Mouse (Mus musculus): Measurements from ENCODE around the gene Sypl. TPM values are rescaled to one million over a fixed set of nuclear protein-coding genes. Genes with fewer than 3 reads are reported as not detected.

The Sypl gene
- polyA plus RNA-seq, 1 experiment from 2014 or later = 39.5 TPM

DNA sequence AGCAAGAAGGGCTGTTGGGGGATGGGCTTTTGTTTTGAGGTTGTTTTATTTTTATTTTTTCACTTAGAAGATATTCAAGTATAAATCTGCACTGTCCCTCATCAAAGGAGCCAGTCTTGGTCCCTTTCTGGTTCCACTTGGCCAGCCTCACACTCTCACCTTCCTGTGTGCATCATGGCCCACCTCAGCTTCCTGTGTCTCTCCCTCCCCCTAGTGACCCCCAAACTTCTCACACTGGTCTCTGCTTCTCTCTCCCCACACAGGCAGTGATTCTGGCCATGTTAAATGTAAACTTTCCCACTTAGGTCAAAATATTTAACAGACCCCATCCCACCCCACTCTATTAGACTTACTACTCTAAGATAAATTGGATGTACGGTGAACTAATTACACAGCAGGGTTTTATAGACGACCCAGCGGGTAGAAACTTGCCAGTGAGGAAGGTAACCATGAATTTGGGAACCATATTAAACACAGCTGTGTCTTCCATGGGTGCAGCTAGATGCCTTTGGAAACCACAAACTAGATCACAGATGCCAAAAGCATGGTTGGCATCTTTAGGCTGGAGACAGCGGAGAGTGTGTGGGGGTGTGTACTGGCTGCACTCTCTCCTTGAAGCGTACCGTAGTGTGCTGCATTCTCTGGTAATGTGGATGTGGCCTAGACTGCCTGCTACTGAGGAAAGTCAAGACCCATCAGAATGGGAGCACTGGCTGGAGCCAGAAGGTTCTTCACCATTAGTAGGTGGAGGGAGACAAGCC, 55.7 kb downstream of the Sypl start:
- Histone ChIP-seq H3K4me2 (no peak overlapping the region), H3K4me1 (replicated peaks) (no peaks in the 10 kb centered on the region; the same call in 1 of the 2 replicates), H3K9me3 (no peaks in the 10 kb centered on the region), H3K27ac (replicated peaks) (no peak overlapping the region), H3K27me3 (no peaks in the 10 kb centered on the region), H3K9ac (no peak overlapping the region), H3K4me3 (no peak overlapping the region), H3K36me3 (no peaks in the 10 kb centered on the region)
- WGBS = 87% methylated on average over 6 of the region's 6 CpGs
- no peak for ATAC-seq (ENCODE audit: low FRiP score, low read depth)

DNA sequence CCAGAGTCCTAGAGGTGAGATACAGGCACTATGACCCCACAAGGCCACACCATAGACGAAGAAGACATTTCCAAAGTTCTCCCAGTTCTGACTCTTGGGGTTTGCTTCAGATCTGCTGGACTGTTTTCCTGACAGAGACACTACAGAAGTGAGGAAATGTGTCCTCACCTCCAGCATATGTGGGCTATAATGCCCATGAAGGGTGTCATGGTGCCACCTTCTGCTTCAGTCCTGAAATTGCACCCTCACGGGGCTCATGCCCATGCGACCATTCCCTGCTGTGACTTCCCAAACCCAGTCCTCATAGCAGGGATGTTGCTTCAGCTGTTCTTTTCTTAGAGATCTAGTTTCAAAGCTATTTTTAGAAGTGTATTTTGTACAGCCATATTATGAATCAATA, 56.3 kb downstream of the Sypl start:
- no peak overlapping the region for H3K27ac ChIP-seq (replicated peaks)
- H3K36me3 ChIP-seq = no peaks in the 10 kb centered on the region
- no peak overlapping the region for H3K9ac ChIP-seq
- ATAC-seq (ENCODE audit: low FRiP score, low read depth) = 0 out of 2 replicates have a peak, but pooled peaks have one; percentile 23
- 41% methylated on average over 3 of the region's 3 CpGs for WGBS
- H3K4me2 ChIP-seq = no peak overlapping the region
- no peak overlapping the region for H3K4me3 ChIP-seq
- H3K27me3 ChIP-seq = no peaks in the 10 kb centered on the region
- H3K4me1 ChIP-seq (replicated peaks) = no peaks in the 10 kb centered on the region; the same call in 1 of the 2 replicates
- H3K9me3 ChIP-seq = no peaks in the 10 kb centered on the region

DNA sequence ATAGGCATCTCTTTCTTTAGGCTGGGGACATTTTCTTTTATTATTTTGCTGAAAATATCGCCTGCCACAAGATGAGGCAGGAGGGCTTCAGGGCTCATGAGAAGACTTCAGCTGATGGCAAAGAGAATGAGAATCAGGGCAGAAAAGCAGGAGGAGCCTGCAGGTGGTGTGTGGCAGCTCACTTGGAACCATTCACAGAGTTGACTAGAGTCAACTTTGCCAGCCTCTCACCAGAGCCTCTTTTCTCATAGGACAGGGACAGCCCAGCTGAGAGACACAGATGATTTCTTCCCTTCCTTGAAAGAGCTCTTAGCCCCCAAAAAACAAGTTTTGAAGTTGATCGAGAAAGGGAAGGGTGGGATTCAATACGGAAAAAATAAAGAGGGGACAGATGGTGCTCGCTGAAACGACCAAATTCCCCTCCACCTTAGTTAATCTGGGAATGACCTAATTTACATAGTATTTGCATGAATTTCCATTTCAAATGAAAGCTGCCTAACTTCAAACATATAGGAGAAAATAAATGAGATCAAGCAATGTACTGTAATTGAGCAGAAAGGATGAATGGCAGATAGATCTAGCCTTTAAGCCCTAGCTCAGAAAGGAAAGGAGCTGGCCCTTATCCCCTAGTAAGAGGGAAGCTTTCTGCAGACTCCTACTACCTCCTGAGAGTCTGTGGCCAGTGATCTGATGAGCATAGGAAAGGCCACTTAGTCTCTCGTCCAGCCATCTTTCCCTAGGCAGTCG, 60.5 kb downstream of the Sypl start:
- Histone ChIP-seq H3K9ac (no peak overlapping the region), H3K27me3 (no peaks in the 10 kb centered on the region), H3K4me3 (no peak overlapping the region), H3K36me3 (no peaks in the 10 kb centered on the region), H3K9me3 (no peaks in the 10 kb centered on the region), H3K27ac (replicated peaks) (0 out of 2 replicates have a peak overlapping the region, but pooled peaks have one; percentile 14), H3K4me2 (no peak overlapping the region), H3K4me1 (replicated peaks) (no peaks in the 10 kb centered on the region)
- 38% methylated on average over 7 of the region's 7 CpGs for WGBS
- ATAC-seq (ENCODE audit: low FRiP score, low read depth) = no peak

DNA sequence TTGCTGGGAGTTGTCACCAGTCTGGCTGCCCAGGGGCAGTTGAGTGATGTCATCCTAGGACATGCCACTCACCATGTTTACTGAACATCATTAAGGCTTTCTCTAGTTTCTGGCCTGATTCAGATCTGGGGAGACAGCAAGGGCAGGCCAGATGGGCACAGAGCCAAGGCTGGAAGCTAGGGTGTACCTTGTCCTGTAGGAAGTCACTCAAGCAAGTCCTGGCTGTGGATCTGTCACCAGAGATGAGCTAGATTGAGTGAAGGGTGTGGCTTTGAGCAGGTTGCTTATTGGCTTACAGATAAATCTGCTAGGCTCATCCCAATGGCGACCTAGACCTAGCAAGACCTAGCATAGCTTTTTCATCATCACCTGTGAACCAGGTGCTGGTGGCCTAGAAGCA, 61.4 kb downstream of the Sypl start:
- Histone ChIP-seq H3K4me3 (no peak overlapping the region), H3K36me3 (no peaks in the 10 kb centered on the region), H3K4me1 (replicated peaks) (no peaks in the 10 kb centered on the region), H3K4me2 (no peak overlapping the region), H3K9me3 (no peaks in the 10 kb centered on the region), H3K27ac (replicated peaks) (no peak overlapping the region), H3K27me3 (no peaks in the 10 kb centered on the region), H3K9ac (no peak overlapping the region)
- 84% methylated on average over 1 of the region's 1 CpGs for WGBS
- ATAC-seq (ENCODE audit: low FRiP score, low read depth) = peak; percentile 30; the same call in 1 of the 2 replicates

DNA sequence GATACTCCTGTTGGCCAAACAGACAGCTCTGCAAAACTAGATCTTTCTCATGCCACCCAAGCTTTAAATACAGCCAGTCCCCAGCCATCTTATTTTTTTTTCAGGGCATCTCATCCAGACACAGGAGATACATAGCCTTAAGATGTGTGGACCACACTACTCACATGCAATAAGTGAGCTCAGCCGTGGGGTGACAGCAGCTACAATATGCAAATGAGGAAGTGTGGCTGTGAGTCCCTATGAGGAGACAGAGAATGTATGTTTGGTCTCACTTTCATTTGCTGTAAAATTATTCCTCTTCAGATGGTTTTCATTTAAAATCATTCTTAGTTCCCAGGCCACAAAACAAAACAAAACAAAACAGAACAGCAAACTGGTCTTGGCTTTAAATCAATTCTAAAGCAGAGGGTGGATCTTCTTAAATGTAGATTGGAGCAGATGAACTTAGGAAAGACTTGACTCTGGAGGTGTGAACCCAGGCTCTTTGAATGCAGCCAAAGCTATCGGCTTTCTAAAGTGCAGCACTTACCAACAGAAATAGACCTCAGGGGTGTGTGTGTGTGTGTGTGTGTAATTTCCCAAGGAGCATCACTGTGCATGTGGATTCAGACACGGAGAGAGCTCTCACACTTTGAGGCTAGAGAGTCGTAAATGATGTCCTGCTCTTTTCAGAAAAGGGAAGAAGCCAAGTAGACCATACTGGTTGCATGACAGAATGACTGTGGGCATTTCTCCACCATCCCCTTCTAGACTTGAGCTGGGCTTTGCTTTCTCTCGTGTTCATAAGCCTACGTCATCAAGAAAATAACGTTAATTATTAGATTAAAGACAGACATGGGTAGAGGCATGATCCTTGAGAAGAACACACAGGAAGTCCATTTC, 63.4 kb downstream of the Sypl start:
- Histone ChIP-seq H3K9me3 (no peaks in the 10 kb centered on the region), H3K4me2 (no peak overlapping the region), H3K27me3 (no peaks in the 10 kb centered on the region), H3K9ac (no peak overlapping the region), H3K4me3 (no peak overlapping the region), H3K36me3 (no peaks in the 10 kb centered on the region), H3K27ac (replicated peaks) (no peak overlapping the region), H3K4me1 (replicated peaks) (no peaks in the 10 kb centered on the region)
- 80% methylated on average over 7 of the region's 7 CpGs for WGBS
- ATAC-seq (ENCODE audit: low FRiP score, low read depth) = no peak

DNA sequence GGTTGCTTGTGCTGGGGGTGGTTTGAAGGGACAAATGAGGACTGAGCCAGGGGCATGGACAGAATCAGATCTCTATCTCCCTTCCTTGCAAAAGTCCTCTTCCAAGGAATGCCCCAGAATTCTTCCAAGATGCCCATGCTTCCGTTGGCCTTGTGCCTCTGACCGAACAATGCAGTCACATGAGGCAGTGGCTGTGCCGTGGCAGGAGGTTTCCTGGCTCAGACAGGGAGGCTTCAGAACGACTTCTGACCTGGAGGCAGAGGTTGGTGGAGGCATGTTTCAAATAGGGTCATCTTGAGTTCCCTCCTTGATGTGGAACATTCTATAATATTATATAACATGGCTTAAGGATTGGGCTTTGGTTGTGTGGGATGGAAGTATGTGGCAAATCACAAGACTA, 64.9 kb downstream of the Sypl start:
- no peak overlapping the region for H3K4me3 ChIP-seq
- H3K4me2 ChIP-seq = no peak overlapping the region
- H3K36me3 ChIP-seq = no peaks in the 10 kb centered on the region
- H3K4me1 ChIP-seq (replicated peaks) = no peaks in the 10 kb centered on the region
- no peaks in the 10 kb centered on the region for H3K27me3 ChIP-seq
- no peak overlapping the region for H3K27ac ChIP-seq (replicated peaks)
- no peak for ATAC-seq (ENCODE audit: low FRiP score, low read depth)
- no peaks in the 10 kb centered on the region for H3K9me3 ChIP-seq
- WGBS = 68% methylated on average over 4 of the region's 4 CpGs
- no peak overlapping the region for H3K9ac ChIP-seq

DNA sequence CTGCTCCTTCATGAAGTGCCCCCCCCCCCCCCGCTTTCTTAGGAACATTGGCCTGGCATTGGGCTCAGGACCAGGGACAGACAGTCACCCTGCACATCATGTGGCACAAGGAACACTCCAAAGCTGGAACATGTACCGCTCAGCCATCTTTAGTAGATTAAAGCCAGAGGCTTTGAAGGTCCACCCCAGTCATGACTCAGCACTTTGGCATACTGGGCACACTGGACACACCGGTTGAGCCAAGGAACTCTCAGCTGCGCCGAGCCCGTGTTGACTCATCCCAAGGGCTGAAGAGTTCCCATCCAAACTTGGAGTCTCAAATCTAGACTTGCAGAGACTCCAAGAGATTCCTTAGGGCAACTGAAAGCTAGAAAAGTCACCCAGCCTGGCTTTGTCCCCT, 66.3 kb downstream of the Sypl start:
- H3K4me1 ChIP-seq (replicated peaks) = no peaks in the 10 kb centered on the region
- 90% methylated on average over 6 of the region's 6 CpGs for WGBS
- no peaks in the 10 kb centered on the region for H3K9me3 ChIP-seq
- no peak overlapping the region for H3K4me3 ChIP-seq
- H3K9ac ChIP-seq = no peak overlapping the region
- no peaks in the 10 kb centered on the region for H3K36me3 ChIP-seq
- ATAC-seq (ENCODE audit: low FRiP score, low read depth) = no peak
- no peak overlapping the region for H3K4me2 ChIP-seq
- no peak overlapping the region for H3K27ac ChIP-seq (replicated peaks)
- no peaks in the 10 kb centered on the region for H3K27me3 ChIP-seq

DNA sequence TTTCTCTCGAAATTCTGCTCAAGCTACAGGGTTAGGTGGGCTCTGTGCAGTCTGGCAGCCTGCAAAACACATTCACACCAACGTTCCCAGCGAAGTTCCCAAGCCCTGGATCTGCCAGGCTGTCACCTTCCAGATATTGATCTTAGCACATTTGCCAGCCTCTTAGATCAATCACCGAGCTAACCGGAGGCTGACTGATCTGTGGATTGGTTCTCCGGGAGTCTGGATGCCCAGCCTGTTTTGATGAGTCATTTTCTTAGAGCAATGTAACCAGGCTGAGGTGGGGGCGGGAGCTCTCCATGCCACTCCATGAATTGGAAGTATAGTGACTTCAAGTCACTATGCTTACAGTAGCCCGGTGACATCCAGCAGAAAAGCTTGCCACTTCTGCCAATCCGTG, 67.4 kb downstream of the Sypl start:
- Histone ChIP-seq H3K4me2 (no peak overlapping the region), H3K4me1 (replicated peaks) (no peaks in the 10 kb centered on the region), H3K9me3 (no peaks in the 10 kb centered on the region), H3K4me3 (no peak overlapping the region), H3K27ac (replicated peaks) (no peak overlapping the region), H3K9ac (no peak overlapping the region), H3K27me3 (no peaks in the 10 kb centered on the region), H3K36me3 (no peaks in the 10 kb centered on the region)
- WGBS = 84% methylated on average over 9 of the region's 9 CpGs
- no peak for ATAC-seq (ENCODE audit: low FRiP score, low read depth)

DNA sequence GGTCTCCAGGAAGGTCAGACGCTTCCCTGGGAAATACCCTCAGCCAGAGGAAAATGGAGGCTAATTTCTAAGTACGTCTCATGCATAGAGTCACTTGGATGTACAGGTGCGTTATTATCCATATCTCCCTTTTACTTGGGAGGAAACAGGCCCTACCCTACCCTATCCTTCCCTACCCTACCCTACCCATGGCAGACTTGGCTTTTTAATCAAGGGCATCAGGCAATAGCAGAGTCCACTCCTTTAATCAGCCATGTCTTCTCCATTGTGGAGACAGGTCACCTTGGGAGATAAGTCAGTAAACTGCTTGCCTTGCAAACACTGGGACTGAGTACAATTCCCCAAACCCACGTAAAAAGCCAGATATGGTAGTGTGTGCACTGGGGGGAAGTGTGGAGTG, 68.1 kb downstream of the Sypl start:
- Histone ChIP-seq H3K27ac (replicated peaks) (no peak overlapping the region), H3K27me3 (no peaks in the 10 kb centered on the region), H3K9me3 (no peaks in the 10 kb centered on the region), H3K4me2 (no peak overlapping the region), H3K4me3 (no peak overlapping the region), H3K9ac (no peak overlapping the region), H3K36me3 (no peaks in the 10 kb centered on the region), H3K4me1 (replicated peaks) (no peaks in the 10 kb centered on the region)
- ATAC-seq (ENCODE audit: low FRiP score, low read depth) = no peak
- 90% methylated on average over 4 of the region's 4 CpGs for WGBS

DNA sequence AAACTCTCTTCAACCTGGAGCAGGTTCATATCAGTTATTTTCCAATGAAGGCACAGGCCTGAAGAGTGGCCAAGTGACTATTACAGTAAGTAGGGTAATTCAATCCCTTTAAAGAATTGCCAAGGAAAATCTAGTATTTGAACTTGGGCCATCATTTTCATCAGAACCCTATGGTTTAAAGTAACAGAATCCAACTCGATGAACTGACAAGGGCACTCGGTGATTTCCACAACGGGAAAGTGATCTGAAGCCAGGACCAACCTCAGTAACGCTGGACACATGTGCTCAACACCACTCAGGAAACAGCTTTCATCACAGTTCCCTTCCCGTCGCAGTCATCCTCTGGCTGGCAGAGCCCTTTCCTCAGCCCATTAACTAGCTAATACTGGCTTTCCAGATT, 70.8 kb downstream of the Sypl start:
- H3K27me3 ChIP-seq = 0 out of 2 replicates have a peak, but pooled peaks cover 3% of the 10 kb centered on the region

DNA sequence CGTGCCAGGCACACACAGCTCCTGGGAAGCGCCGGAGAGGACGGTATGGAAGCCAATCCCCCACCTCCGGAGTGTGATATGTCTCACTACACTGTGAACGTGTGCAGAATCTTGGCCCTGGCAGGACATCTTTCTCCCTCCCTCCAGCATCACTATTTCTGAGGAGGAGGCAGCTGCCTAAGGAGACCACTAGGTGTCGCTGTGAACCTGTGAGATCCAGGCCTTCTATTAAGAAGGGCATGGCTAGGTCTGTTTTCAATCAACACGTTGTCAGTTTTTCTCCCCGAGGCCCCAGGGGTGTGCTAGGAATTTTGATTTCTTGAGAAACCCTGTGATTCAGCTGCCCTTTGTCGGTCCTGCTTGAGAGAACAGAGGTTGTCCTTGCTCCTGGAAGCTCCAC, 73.4 kb downstream of the Sypl start:
- H3K36me3 ChIP-seq = no peaks in the 10 kb centered on the region
- H3K9me3 ChIP-seq = no peaks in the 10 kb centered on the region
- WGBS = 3% methylated on average over 10 of the region's 10 CpGs
- H3K27me3 ChIP-seq = 0 out of 2 replicates have a peak, but pooled peaks cover 3% of the 10 kb centered on the region
- ATAC-seq (ENCODE audit: low FRiP score, low read depth) = peak; percentile 76
- H3K4me1 ChIP-seq (replicated peaks) = peaks cover 15% of the 10 kb centered on the region
- H3K9ac ChIP-seq = no peak overlapping the region
- H3K27ac ChIP-seq (replicated peaks) = no peak overlapping the region
- peak overlapping the region; percentile 29 for H3K4me2 ChIP-seq
- no peak overlapping the region for H3K4me3 ChIP-seq

More for the DNA sequence above, 70.8 kb downstream of the Sypl start:
- Histone ChIP-seq H3K36me3 (no peaks in the 10 kb centered on the region), H3K4me1 (replicated peaks) (peaks cover 9% of the 10 kb centered on the region), H3K4me3 (no peak overlapping the region), H3K9me3 (no peaks in the 10 kb centered on the region), H3K27ac (replicated peaks) (no peak overlapping the region), H3K4me2 (no peak overlapping the region), H3K9ac (no peak overlapping the region)
- WGBS = 88% methylated on average over 6 of the region's 6 CpGs
- no peak for ATAC-seq (ENCODE audit: low FRiP score, low read depth)

Data from hindbrain, embryonic 15.5 days (tissue).